Mouse (Mus musculus) E14TG2a.4 (cell line): ENCODE results near the gene Zfp119b.

Experiments
- CTCF ChIP-seq: conservative IDR thresholded peaks from 2 replicates; pipeline ENCODE4 v1.5.1; 2014; ENCODE audit warnings: low read length
- NANOG ChIP-seq: IDR thresholded peaks from 2 replicates; pipeline ENCODE4 v1.6.1; 2014; ENCODE audit warnings: borderline replicate concordance, low read length, mixed read lengths

DNA sequence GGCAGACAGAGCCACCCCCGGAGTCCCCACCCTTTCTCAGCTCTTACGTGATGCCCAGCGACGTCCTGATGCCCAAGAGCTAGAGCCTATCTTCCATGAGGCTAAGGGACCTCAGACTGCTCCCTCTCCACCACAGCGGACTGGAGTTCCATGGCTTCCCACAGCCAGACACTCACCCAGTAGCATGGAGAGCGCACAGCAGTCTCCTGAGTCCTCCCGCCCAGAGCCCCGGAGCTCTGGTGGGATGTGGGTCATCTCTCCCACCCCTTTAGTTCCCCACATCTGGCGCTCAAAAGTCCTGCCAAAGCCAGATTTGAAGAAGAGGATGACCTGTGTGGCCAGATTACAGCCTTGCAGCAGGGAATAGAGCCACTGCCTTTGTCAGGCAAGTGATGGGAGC, 1.3 kb upstream of the Zfp119b start:
- TF ChIP-seq CTCF (no peak), NANOG (no peak)
